Mouse (Mus musculus) cerebral cortex, adult 2 months (tissue): ENCODE data around the gene Tas2r126.

Experiments used
- WGBS: fragments of 180-500 bp; shearing (Covaris S2); methylation state at CpG from one replicate; pipeline ENCODE4 v1.1.7; 2018; 5-methylcytosine and 5-hydroxymethylcytosine counted together

Tas2r126 gene

GRCm38 (mm10) chr6:42434446-42434845 lies at the start of gene Tas2r126:
Gene Tas2r126, plus strand, starts transcription at chr6:42434535.
- 89% methylated on average over 6 of the region's 6 CpGs for WGBS

DNA sequence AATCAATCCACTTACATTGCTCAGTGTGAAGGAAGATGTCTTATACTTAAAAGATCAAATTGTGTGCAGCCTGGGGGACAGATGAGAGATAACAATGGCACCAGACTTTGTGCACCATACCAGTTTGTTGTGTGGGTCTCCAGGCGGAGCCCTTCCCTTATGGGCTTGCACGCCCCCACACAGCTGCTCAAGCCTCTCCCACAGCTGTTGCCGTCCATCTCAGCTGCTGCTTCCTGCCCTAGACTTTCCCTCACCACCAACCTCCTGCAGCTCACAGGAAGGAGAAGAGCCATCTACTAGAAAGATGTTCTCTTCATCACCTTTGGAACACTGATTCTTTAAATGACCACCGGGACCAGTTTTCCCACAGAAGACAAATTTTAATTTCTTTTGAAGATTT lies 48.7 kb upstream of the Tas2r126 start:
- WGBS: 58% methylated on average over 4 of the region's 4 CpGs

DNA sequence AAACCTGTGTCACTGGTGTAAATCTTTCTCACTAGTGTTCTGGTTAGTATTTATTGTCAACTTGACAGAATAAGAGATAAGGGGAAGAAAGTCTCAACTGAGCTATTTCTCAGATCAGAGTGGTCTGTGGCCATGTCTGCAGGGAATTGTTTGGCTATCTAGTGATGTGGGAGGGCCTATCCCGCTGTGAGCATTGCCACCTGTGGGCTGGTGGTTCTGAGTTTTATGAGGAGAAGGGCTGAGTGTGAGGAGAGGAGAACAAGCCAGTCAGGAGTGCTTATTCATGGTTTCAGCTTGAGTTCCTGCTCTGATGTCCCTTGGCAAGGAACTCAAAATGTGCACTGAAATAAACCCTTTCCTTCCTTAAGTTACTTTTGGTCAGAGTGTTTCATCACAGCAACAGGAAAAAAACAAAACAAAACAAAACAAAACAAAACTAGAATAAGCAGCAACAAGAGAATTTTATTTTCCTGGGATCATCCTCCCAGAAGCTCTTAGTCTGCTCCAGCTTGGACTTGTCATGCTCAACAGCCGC lies 42.5 kb upstream of the Tas2r126 start:
- 74% methylated on average over 2 of the region's 2 CpGs for WGBS

- 56% methylated on average over 9 of the region's 9 CpGs for WGBS
Measured at GRCm38 (mm10) chr6:42395960-42396809, 38.1 kb upstream of the Tas2r126 start.

DNA sequence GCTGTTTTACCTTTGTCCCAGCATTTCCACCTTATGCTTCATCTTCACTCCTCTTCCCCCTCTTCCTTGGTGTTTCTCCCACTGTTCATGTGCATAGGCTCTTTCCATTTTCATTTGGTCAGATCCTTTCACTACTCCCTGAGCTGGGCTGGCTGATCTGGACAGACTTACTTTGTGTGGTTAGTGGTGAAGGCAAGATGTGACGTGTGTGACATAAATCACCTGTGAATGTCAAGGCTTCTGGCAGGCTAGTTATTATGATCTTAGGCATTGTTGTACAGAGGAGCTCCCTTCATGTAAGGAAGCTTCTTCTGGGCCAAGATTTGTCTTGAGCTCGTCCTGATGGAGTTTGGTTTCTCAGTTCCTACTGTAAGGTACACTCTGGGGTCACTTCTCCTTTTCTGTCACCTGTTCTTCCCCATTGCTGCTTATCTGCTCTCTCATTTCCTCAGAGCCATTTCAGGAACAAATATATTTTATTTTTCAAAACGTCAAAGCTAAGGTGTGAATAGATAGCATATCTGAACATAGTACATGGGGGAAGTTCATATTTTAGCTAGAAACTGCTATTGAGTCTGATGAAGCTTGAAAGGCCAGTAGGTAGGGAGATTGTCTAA lies 37.2 kb upstream of the Tas2r126 start:
- 79% methylated on average over 3 of the region's 3 CpGs for WGBS

DNA sequence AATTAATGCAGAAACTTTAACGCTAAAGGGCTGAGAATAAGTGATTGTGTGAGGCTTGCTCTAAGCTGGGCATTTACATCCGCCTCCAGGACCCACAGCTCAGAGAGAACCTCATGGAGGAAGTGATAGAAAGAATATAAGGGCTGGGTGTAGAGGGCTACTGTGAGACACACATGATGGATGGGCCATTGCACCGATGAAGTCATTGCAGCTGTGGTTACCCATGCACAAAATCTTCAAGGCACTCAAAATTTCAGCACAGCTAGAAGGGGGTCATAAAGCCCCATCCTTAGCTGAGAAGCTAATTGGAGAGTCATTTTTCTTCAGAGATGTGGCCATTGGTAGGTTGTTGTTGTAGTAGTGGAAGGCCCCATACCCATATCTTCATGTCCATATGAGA lies 36.0 kb upstream of the Tas2r126 start:
- WGBS: 86% methylated on average over 3 of the region's 3 CpGs

DNA sequence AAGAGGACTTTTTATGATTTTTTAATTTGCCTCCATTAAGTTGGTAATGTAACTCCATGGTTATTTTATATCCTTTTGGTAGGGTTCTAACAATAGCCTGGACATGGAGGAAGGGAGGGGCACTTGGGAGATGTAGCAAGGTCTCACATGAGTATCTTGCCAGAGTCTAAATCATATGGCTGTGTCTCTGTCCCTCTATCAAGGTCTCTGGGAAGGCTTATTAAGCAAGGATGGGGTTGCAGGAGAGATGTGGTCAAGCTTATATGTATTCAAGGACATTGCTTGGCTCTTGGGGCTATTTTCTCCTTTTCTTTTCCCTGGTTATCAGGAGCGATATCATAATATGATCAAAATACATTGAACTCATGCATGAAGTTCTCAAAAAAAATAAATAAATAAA lies 35.3 kb upstream of the Tas2r126 start:
- 100% methylated on average over 1 of the region's 1 CpGs for WGBS

DNA sequence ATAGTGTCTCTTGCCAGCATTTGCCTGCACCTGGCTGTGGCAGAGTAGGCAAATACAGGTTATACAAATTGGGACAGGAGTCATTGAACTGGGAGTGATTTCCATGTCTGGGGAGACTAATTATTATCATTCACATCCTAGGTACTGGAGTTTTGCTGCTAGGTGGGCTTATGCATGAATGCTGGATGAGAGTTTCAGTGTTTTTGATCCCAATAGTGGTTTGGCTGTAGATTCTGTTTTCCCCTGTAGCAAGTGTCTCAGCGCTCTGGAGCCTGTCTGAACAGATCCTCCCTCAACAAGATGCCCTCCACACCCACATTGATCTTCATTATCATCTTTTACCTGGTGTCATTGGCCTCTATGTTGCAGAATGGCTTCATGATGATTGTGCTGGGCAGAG lies 34.4 kb upstream of the Tas2r126 start, which contains the start of gene Tas2r143:
Tas2r143 (plus strand) TSS at position 301 of the 400 bp plus-strand sequence.
- 100% methylated on average over 1 of the region's 1 CpGs for WGBS

GRCm38 (mm10) chr6:42405134-42405533 lies 29.2 kb upstream of the Tas2r126 start, which contains the start of gene Tas2r135:
Gene Tas2r135, plus strand, starts transcription at chr6:42405434.
- 98% methylated on average over 2 of the region's 2 CpGs for WGBS

- 70% methylated on average over 2 of the region's 2 CpGs for WGBS
Measured at GRCm38 (mm10) chr6:42419443-42419842, 14.9 kb upstream of the Tas2r126 start.

GRCm38 (mm10) chr6:42421439-42421838 lies 12.9 kb upstream of the Tas2r126 start:
- 81% methylated on average over 2 of the region's 2 CpGs for WGBS

DNA sequence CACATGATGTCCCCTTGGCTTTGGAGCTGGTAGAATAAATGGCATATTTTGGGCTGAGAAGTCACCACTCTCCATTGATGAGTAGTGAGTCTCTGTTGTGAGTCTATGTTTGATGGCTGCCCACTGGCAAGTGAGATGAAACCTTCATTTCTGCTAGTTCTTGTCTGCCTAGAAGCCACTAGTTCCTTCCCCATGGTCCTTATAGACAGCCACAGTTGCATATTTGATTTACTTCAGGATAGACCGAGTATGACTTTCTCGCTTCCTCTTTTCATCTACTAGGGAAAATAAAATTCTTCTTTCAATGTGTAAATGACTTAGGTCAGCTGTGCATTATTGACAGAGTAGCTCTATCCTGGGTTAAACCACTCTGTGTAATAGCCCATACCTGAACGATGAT lies 9.9 kb upstream of the Tas2r126 start:
- 93% methylated on average over 3 of the region's 3 CpGs for WGBS

GRCm38 (mm10) chr6:42426337-42426736 lies 8.0 kb upstream of the Tas2r126 start:
- WGBS: 49% methylated on average over 4 of the region's 4 CpGs

DNA sequence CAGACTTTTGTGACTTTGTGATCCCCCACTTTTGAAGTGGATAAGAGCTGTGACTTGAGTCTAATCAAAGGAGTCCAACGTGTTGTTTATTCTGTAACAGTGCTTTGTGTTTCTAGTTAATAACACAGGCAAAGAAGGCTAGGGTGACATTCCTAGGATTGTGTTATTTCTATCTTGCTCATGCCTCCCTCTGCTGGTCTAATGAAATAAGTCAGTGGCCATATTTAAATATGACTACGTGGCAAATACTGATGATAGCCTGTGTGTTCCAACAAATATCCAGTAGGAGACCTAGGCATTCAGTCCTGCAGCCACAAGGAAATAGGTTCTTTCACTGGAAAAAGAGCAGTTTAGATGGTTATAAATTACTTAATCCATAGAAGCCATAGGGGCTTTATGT lies 781 bp upstream of the Tas2r126 start:
- 62% methylated on average over 2 of the region's 2 CpGs for WGBS

- WGBS: 86% methylated on average over 2 of the region's 2 CpGs
Measured at GRCm38 (mm10) chr6:42435490-42435889, 1.2 kb downstream of the Tas2r126 start.

- 69% methylated on average over 2 of the region's 2 CpGs for WGBS
Measured at GRCm38 (mm10) chr6:42441395-42441794, 7.1 kb downstream of the Tas2r126 start.

DNA sequence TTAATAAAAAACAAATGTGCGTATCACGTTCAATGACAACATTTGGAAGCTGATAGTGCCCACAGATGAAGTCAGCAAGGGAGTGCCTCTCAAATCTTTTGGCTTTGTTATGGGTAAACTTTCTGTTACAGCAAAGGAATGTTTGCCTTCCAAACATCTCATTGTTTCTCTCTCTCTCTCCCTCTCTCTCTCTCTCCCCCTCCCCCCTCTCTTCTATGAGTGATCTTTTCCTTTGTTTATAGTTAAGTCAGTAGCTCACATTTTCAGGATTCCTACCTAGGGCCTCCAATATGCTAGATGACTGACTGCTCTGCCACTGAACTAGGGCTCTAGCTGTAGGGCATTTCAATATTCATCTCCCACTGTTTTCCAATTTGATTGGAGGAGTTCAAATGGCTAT lies 10.2 kb downstream of the Tas2r126 start:
- WGBS: 89% methylated on average over 2 of the region's 2 CpGs

DNA sequence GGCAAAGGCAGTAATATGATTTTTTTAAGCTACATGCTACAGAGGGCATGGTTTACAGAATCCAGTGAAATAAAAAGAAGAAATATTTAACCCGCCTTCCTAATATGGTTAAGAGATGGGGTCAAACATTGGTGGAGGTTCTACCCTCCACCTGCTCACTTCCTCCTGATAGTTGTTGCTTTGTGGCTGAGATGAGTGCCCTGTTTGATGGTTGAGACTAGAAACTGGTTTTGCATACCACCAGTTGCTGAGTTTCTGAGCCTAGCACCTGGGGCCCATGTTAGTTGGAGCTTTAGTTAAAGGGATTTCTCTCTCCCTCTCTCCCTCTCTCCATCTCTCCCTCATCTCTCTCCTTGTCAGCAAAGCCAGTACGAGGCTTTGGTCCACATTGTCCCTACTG lies 13.0 kb downstream of the Tas2r126 start:
- WGBS: 90% methylated on average over 2 of the region's 2 CpGs

GRCm38 (mm10) chr6:42465096-42465495 lies 30.8 kb downstream of the Tas2r126 start, which contains the start of gene Olfr458:
Gene Olfr458, minus strand, starts transcription at chr6:42465196.
- WGBS: 79% methylated on average over 1 of the region's 1 CpGs

DNA sequence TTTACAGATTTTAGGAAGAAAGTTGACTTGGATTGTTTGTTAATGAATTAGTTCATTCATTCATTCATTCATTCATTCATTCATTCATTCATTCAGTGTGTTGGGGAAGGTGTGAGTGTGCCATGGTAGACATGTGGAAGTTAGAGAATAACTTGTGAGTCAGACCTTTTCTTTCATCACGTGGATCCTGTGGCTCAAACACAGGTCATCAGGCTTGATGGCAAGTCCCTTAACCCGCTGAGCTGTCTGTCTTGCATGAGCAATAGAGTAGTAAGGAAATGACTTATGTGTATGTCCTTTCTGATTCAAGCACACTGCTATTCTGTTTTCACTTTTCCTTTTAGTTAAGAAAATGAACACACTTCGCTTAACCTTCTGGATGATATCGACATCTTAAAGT lies 36.2 kb downstream of the Tas2r126 start:
- 92% methylated on average over 4 of the region's 4 CpGs for WGBS

- 95% methylated on average over 4 of the region's 4 CpGs for WGBS
Measured at GRCm38 (mm10) chr6:42471298-42471697, 37.0 kb downstream of the Tas2r126 start.

DNA sequence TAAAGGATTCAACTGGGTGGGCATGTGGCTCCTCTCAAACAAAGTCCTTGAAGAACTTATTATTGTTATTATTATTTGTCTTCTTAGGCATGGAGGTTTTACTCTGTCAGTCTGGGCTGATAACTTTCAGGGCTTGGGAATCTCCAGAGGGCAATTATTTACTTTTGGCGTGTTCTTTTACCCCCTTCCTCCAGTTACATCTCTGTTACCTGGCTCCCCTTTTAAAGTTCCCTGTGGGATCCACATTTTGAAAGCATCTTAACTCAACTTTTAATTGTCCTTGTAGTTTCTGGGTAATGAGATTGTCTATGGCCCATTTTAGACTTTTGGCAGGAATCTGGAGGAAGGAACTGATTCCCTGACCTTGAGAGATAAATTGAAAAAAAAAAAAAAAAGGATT lies 41.9 kb downstream of the Tas2r126 start, which contains the start of gene Olfr457:
Olfr457 (minus strand) TSS at position 101 of the 400 bp plus-strand sequence.
- WGBS: 84% methylated on average over 1 of the region's 1 CpGs
